Mouse (Mus musculus): ENCODE data around the gene Senp6. TPM values are rescaled to one million over a fixed set of nuclear protein-coding genes. Genes with fewer than 3 reads are reported as not detected.
"Not testable (repeated sequence)": the region's sequence is repeated elsewhere in the genome, so short reads cannot be mapped to it uniquely, and the experiment has no call there.

Senp6 gene
- polyA plus RNA-seq, 1 experiment from 2014 or later = 50.0 TPM

DNA sequence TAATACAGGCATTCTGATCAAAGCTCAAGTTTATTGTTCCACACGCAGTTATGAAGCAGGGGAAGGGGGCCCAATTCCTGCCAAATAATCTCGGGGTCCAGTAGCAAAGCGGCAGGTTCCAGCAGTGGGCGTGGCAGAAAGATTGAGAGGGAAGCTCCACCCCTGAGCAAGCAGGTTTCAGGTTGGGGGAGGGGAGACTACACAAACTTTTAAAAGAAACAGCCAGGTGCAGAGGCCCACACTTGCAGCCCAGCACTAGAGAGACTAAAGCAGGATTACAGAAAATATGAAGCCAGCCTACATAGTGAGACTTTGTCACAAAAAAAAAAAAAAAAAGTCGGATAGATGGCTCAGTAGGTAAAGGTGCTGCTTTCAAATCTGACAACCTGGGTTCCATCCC, 13.8 kb upstream of the Senp6 start:
- H3K27me3 ChIP-seq = no peaks in the 10 kb centered on the region
- H3K4me2 ChIP-seq = no peak overlapping the region
- no peaks in the 10 kb centered on the region for H3K9me3 ChIP-seq
- H3K36me3 ChIP-seq = no peaks in the 10 kb centered on the region
- H3K27ac ChIP-seq = no peak overlapping the region
- H3K4me3 ChIP-seq = no peak overlapping the region
- WGBS = 77% methylated on average over 5 of the region's 5 CpGs
- H3K4me1 ChIP-seq = no peaks in the 10 kb centered on the region
- H3K9ac ChIP-seq = no peak overlapping the region
- no peak for ATAC-seq (ENCODE audit: borderline replicate concordance, extremely low read depth, low FRiP score, low TSS enrichment)

DNA sequence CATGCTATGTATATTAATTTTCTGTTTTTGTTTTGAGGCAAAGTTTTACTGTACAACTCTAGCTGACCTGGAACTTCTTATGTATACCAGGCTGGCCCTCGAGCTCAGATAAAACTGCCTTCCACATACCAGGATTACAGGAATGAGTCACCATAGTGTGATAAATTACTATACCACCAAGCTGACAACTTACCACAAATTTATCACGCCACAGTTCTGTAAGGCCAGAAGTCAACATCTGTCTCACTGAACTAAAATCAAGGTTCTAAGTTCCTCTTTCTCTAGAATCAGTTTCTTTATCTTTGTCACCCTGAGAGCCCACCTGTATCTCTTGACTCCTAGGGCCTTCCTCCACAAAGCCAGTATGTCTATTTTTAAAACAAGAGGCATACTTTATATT, 9.0 kb upstream of the Senp6 start:
- ATAC-seq (ENCODE audit: borderline replicate concordance, extremely low read depth, low FRiP score, low TSS enrichment) = no peak
- Histone ChIP-seq H3K27ac (no peak overlapping the region), H3K36me3 (no peaks in the 10 kb centered on the region), H3K4me3 (no peak overlapping the region), H3K4me2 (no peak overlapping the region), H3K9me3 (no peaks in the 10 kb centered on the region), H3K4me1 (no peaks in the 10 kb centered on the region), H3K9ac (no peak overlapping the region), H3K27me3 (no peaks in the 10 kb centered on the region)
- WGBS = 42% methylated on average over 2 of the region's 2 CpGs

DNA sequence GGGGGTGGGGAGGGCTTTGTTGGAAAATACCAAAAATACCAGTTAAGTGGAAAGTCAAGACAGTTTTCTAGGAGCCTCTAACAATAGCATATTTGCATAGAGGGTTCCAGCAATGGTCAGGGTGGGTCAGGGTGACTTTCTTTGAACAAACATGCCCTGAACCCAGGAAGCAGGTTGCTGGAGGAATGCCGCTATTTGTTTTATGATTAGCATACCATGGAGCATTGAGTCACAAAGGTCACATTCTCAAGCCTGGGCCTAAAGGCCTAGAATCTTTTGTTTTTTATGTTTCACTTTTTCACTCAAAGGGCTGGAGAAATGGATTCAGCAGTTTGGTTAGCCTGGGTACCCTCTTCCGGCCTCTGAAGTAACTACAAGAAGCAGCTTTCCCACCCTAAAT, 1.2 kb upstream of the Senp6 start:
- not testable (repeated sequence) for H3K27ac ChIP-seq; H3K9ac ChIP-seq; H3K36me3 ChIP-seq; H3K27me3 ChIP-seq; H3K9me3 ChIP-seq; H3K4me3 ChIP-seq; ATAC-seq (ENCODE audit: borderline replicate concordance, extremely low read depth, low FRiP score, low TSS enrichment); H3K4me2 ChIP-seq
- H3K4me1 ChIP-seq = peaks cover 14% of the 10 kb centered on the region
- 89% methylated on average over 2 of the region's 2 CpGs for WGBS

DNA sequence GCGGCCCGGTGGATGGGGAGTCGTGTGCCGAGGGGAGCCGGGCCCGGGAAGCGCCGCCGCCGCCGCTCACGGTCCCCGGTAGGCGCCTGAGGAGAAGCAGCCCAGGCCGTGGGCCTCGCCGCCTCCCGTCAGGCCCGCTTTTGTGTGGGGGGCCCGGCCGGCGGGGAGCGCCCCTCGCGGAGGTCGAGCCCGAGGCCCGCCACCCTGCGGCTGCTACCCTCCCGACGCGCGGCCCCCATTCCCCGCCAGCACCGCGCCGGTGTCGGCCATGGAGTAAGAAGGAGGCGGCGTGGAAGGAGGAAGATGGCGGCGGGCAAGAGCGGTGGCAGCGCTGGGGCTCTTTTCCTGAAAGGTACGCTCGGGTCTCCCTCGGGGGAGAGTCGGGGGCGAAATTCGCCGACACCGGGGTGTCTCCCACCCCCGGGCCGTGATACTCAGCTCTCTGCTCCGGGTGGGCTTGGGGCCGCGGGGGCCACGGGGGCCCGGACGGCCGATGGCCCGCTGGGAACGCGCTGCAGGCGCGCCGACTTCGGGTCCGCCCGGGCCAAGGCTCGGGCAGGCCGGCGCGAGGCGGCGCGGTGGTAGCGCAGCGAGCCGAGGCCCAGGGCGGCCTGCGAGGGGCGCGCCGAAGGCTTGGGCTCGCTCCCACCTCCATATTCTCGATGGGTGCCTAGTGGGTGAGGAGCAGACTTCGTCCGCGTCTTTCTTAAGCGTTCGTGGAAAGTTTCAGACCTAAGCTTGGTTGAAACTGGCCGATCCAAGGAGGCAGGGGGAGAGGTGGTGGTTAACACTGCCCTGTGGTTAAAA, 721 bp downstream of the Senp6 start:
- peak; percentile 82 for ATAC-seq (ENCODE audit: borderline replicate concordance, extremely low read depth, low FRiP score, low TSS enrichment)
- Histone ChIP-seq H3K4me3 (peak overlapping the region; percentile 90), H3K36me3 (no peaks in the 10 kb centered on the region), H3K27ac (peak overlapping the region; percentile 99), H3K9me3 (no peaks in the 10 kb centered on the region), H3K4me2 (peak overlapping the region; percentile 70), H3K27me3 (no peaks in the 10 kb centered on the region), H3K9ac (peak overlapping the region; percentile 98), H3K4me1 (peaks cover 33% of the 10 kb centered on the region)
- under 1% methylated on average over 71 of the region's 93 CpGs for WGBS

DNA sequence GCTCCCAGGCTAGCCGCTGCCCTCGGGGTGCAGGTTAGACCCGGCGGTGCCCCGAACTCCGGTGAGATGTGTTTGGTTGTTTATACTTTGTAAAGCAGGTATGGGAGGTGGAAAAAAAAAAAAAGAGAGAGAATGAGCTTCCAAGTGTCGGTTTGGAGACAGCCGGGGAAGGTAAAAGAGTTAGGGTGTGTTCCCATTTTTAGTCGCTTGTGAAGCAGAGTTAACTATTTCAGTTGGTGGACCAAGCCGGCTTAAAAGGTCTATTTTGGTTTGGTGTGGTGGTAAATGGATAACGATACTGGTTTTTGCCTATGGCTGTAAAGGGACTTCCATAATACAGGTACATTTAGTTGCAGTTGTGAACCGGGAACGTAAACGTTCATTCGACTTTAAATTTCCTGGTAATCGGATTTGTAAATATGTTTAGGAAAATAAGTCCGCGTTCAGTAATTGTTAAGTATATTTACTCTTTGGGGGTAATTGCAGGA, 1.4 kb downstream of the Senp6 start:
- ATAC-seq (ENCODE audit: borderline replicate concordance, extremely low read depth, low FRiP score, low TSS enrichment) = no peak
- H3K4me1 ChIP-seq = peaks cover 38% of the 10 kb centered on the region
- under 1% methylated on average over 18 of the region's 18 CpGs for WGBS

DNA sequence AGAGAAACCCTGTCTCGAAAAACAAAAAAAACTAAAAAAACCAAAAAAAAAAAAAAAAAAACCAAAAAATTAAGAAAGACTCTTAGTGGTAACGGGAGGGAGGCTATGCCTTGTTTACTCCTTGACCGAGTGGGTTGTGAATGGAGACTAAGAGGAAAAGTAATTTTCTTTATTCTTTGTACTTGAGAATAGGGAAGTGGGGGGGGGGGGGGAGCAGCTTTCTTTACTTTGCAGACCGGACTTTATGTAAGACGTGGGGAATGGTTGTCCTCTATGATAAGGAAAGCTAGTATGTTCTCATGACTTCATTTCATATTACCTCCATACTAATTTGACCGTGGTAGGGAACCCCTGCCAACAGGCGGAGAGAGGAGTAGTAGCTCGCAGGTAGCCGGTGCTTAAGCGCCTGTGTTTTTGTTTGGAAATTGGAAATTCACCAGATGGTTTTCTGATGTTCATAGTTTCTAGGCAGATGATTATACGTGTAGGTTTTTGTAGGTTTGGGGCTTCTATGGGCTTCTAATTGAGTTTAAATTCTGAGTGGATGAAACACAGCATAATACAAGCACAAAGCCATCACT, 2.1 kb downstream of the Senp6 start:
- Histone ChIP-seq H3K27ac (no peak overlapping the region), H3K4me2 (peak overlapping the region; percentile 70)
- 27% methylated on average over 11 of the region's 11 CpGs for WGBS

More for the DNA sequence above, 1.4 kb downstream of the Senp6 start:
- H3K27ac ChIP-seq = peak overlapping the region; percentile 99
- no peaks in the 10 kb centered on the region for H3K27me3 ChIP-seq
- H3K36me3 ChIP-seq = no peaks in the 10 kb centered on the region
- peak overlapping the region; percentile 70 for H3K4me2 ChIP-seq
- H3K4me3 ChIP-seq = peak overlapping the region; percentile 90
- peak overlapping the region; percentile 98 for H3K9ac ChIP-seq
- H3K9me3 ChIP-seq = no peaks in the 10 kb centered on the region

DNA sequence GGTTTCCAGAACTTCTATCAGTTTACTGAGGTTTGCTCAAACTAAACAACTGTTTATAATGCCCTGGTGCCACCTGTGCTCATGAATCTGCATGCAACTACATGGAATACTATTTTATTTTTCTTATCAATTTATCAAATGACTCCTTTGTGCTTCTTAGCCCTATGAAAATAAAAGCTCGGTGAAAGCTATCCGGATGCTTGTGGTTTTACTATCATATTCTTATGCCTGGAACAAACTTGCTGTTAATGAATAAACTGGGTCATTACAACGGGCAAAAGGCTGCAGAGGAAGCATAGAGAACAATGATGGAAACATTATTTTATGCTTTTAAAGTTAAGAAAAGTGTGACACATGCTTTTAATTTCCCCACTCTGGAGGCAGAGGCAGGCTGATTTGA, 3.3 kb downstream of the Senp6 start:
- Histone ChIP-seq H3K4me2 (no peak overlapping the region), H3K4me1 (peaks cover 49% of the 10 kb centered on the region)

More for the DNA sequence above, 2.1 kb downstream of the Senp6 start:
- Histone ChIP-seq H3K36me3 (no peaks in the 10 kb centered on the region), H3K4me1 (peaks cover 39% of the 10 kb centered on the region), H3K9me3 (no peaks in the 10 kb centered on the region), H3K4me3 (peak overlapping the region; percentile 90), H3K9ac (peak overlapping the region; percentile 98), H3K27me3 (no peaks in the 10 kb centered on the region)
- no peak for ATAC-seq (ENCODE audit: borderline replicate concordance, extremely low read depth, low FRiP score, low TSS enrichment)

DNA sequence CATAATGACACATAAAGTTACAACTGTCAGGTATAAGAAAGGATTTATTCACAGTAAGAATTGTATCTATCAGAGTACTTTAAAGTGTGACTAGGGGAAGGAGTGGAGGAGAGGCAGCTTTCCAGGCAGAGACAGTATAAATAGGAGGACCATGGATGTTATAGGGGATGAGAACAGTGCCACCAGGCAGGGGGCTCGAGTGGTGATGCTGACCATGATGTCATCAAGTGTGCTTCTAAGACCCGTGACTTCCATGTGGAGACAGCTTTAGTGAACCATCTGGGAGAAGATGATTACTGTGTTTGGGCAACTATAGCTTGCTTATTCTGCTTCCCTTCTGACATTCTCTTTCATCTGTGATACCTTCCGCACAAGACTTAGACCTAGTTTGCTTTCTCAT, 4.9 kb downstream of the Senp6 start:
- Histone ChIP-seq H3K4me3 (no peak overlapping the region), H3K4me1 (peaks cover 56% of the 10 kb centered on the region), H3K9ac (no peak overlapping the region), H3K27ac (no peak overlapping the region), H3K27me3 (no peaks in the 10 kb centered on the region), H3K9me3 (no peaks in the 10 kb centered on the region), H3K4me2 (no peak overlapping the region), H3K36me3 (no peaks in the 10 kb centered on the region)
- WGBS = 43% methylated on average over 3 of the region's 3 CpGs
- ATAC-seq (ENCODE audit: borderline replicate concordance, extremely low read depth, low FRiP score, low TSS enrichment) = no peak

More for the DNA sequence above, 3.3 kb downstream of the Senp6 start:
- Histone ChIP-seq H3K27ac (no peak overlapping the region), H3K4me3 (no peak overlapping the region), H3K36me3 (no peaks in the 10 kb centered on the region), H3K27me3 (no peaks in the 10 kb centered on the region), H3K9ac (no peak overlapping the region), H3K9me3 (no peaks in the 10 kb centered on the region)
- WGBS = 74% methylated on average over 3 of the region's 3 CpGs
- no peak for ATAC-seq (ENCODE audit: borderline replicate concordance, extremely low read depth, low FRiP score, low TSS enrichment)

DNA sequence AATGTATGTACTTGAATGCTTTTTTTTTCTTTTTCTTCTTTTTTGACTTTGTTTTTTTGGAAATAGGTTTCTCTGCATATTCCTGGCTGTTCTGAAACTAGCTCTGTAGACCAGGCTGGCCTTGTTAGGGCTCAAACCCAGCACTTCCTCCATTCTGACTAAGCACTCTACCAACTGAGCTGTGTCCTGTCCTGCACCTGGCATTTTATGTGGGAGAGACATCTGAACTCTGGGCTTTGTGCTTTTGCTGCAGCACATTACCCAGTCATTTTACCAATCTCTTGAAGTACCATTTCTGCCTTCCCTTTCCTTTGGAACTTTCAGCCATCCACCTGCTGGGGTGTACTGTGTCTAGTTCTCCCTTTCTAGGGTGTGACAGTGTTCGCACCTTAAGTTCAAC, 7.4 kb downstream of the Senp6 start:
- Histone ChIP-seq H3K27ac (no peak overlapping the region), H3K27me3 (no peaks in the 10 kb centered on the region), H3K4me1 (peaks cover 56% of the 10 kb centered on the region), H3K9ac (no peak overlapping the region), H3K9me3 (no peaks in the 10 kb centered on the region), H3K36me3 (no peaks in the 10 kb centered on the region), H3K4me3 (no peak overlapping the region), H3K4me2 (no peak overlapping the region)
- 81% methylated on average over 1 of the region's 1 CpGs for WGBS
- no peak for ATAC-seq (ENCODE audit: borderline replicate concordance, extremely low read depth, low FRiP score, low TSS enrichment)

DNA sequence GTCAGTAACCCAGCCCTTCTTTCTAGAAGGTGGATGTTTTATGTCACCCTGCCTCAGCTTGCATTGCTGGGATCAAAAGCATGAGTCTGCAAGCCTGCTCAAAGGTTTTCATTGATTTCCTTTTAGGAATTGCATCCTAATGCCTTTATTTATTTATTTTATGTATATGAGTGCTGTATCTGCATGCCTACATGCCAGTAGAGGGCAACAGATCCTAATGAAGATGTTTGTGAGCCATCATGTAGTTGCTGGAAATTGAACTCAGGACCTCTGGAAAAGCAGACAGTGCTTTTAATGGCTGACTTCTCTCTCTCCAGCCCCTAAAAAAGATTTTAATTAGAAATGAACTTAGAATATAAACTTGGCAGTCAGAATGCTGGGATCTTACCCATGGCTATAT, 8.2 kb downstream of the Senp6 start:
- H3K9ac ChIP-seq = no peak overlapping the region

DNA sequence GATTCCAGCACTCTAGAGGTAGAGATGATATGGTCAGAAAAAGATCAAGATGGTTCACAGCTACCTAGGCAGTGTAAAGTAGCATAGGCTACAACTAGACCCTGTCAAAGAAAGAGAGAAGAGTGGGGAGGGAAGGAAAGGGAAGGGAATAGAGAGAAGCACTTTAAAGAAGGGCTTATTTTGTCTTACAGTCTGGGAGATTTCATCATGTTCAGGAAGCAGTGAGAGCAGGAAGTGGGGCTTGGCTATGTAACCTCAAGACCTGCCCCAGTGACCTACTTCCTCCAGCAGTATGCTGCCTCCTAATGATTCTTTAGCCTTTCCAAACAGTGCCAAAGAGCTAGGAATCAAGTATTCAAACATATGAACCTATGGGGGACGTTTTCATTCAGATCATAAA, 14.2 kb downstream of the Senp6 start:
- Histone ChIP-seq H3K27ac (no peak overlapping the region), H3K4me1 (peaks cover 39% of the 10 kb centered on the region), H3K9me3 (no peaks in the 10 kb centered on the region), H3K9ac (no peak overlapping the region), H3K27me3 (no peaks in the 10 kb centered on the region), H3K4me2 (no peak overlapping the region), H3K4me3 (no peak overlapping the region), H3K36me3 (0 out of 2 replicates have a peak, but pooled peaks cover 3% of the 10 kb centered on the region)
- ATAC-seq (ENCODE audit: borderline replicate concordance, extremely low read depth, low FRiP score, low TSS enrichment) = no peak
- WGBS = 66% methylated on average over 1 of the region's 1 CpGs

More for the DNA sequence above, 8.2 kb downstream of the Senp6 start:
- Histone ChIP-seq H3K27me3 (no peaks in the 10 kb centered on the region), H3K9me3 (no peaks in the 10 kb centered on the region), H3K27ac (no peak overlapping the region), H3K4me3 (no peak overlapping the region), H3K4me1 (peaks cover 49% of the 10 kb centered on the region), H3K36me3 (0 out of 2 replicates have a peak, but pooled peaks cover 2% of the 10 kb centered on the region), H3K4me2 (no peak overlapping the region)
- no peak for ATAC-seq (ENCODE audit: borderline replicate concordance, extremely low read depth, low FRiP score, low TSS enrichment)

DNA sequence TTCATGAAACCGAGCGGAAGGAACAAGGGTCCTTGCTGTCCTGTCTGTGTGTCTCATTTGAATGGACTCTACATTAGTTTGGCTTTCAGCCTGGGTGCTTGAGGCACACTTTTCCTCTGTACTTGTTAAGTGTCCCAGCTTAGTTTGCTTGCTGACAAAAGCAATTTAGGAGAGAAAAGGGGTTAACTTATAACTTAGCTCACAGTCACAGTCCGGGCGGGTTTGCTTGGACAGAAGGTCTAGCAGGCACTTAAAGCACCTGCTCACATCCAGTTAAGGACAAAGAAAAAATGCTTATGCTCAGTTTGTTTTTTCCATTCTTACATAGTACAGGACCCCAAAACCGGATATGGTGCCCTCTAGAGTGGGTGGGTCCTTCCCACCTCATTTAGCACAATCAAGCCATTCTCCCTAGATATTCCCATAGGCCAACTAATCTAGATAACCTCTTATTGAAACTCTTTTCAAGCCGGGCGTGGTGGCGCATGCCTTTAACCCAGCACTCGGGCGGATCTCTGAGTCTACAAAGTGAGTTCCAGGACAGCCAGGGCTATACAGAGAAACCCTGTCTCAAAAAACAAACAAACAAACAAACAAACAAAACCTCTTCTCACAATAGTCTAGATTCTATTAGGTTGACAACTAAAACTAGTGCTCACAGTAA, 17.9 kb downstream of the Senp6 start:
- 0 out of 2 replicates have a peak, but pooled peaks cover 3% of the 10 kb centered on the region for H3K36me3 ChIP-seq
- H3K4me1 ChIP-seq = peaks cover 54% of the 10 kb centered on the region
- H3K4me3 ChIP-seq = no peak overlapping the region
- no peak overlapping the region for H3K9ac ChIP-seq
- peak overlapping the region; percentile 79 for H3K27ac ChIP-seq
- peak overlapping the region; percentile 3; the same call in 1 of the 2 replicates for H3K4me2 ChIP-seq
- no peaks in the 10 kb centered on the region for H3K9me3 ChIP-seq
- 45% methylated on average over 10 of the region's 10 CpGs for WGBS
- ATAC-seq (ENCODE audit: borderline replicate concordance, extremely low read depth, low FRiP score, low TSS enrichment) = peak; percentile 62
- no peaks in the 10 kb centered on the region for H3K27me3 ChIP-seq

Measured in lung, embryonic 15.5 days (tissue).